Mouse (Mus musculus): ENCODE results near the gene Rad9b. TPM values are rescaled to one million over a fixed set of nuclear protein-coding genes. Genes with fewer than 3 reads are reported as not detected.
"Not testable (repeated sequence)": the region's sequence is repeated elsewhere in the genome, so short reads cannot be mapped to it uniquely, and the experiment has no call there.

Gene Rad9b
- polyA plus RNA-seq, 1 experiment from 2014 or later, result 12.2 TPM

DNA sequence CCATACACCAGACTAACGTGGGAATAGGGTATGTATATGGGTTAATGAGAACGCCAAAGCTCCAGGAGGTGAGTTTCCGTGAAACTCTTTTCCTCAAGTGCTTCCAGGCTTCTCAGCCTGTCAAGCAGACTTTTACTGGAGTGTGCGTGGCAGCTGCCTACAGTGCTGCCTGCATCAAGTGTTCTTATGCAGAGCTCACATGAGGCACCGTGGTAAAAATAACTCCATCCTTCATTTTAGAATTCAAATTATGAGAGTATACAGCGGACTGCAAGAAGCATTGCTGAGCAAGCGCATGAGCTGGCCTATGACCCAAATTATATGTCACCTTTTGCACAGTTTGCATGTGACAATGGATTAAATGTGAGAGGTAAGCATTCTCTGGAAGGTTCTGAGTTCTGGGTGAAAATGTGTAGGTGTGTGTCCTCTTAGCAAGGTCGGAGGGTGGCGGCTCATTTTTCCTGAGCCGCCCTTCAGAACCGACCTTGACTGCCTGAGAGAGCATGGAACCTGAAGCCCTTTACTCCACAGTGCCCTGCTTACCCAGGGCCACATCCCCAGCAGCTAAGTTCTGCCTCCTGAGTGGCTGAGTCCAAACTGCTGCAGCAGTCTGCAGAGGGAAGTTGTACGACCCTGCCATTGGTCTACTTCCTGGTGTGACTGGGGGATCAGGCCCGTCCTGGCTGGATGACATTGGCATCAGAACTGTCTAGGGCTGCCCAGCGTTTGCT lies 34.4 kb downstream of the Rad9b start:
- Histone ChIP-seq H3K4me3 (ENCODE audit: low read length) (no peak overlapping the region), H3K9me3 (ENCODE audit: control insufficient read depth, low read length) (no peaks in the 10 kb centered on the region), H3K9ac (ENCODE audit: low read depth, low read length) (no peak overlapping the region), H3K27ac (ENCODE audit: low read depth, low read length) (no peak overlapping the region), H3K36me3 (ENCODE audit: control insufficient read depth, insufficient read depth, low read length) (peaks cover 39% of the 10 kb centered on the region), H3K4me1 (ENCODE audit: control insufficient read depth, insufficient read depth, low read length) (peaks cover 6% of the 10 kb centered on the region), H3K4me2 (replicated peaks; ENCODE audit: low read depth, low read length) (no peak overlapping the region), H3K27me3 (ENCODE audit: control insufficient read depth, insufficient read depth, low read length) (no peaks in the 10 kb centered on the region)
- 82% methylated on average over 14 of the region's 14 CpGs for WGBS
- peak; percentile 13; the same call in 1 of the 2 replicates for ATAC-seq (ENCODE audit: low FRiP score, low TSS enrichment)

DNA sequence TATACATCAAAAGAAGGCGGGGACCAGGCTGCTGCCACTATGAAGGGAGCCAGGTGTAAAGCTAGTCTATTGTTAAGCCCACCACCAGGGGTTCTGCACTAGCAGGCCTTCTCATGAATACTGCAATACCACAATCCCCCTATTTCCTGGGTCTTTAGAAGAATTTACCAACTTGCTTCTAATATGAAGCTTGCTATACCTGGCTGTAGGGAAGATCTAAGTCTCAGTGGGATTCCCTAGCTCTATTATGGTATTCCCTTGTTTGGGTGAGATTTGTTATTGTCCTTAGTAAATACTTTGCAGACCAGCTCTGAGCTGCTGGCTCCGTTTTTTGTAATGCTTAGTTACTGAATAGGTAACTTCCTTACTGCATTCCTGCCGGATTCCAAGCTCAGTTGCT lies 35.1 kb downstream of the Rad9b start:
- not testable (repeated sequence) for H3K4me3 ChIP-seq (ENCODE audit: low read length); ATAC-seq (ENCODE audit: low FRiP score, low TSS enrichment); H3K27me3 ChIP-seq (ENCODE audit: control insufficient read depth, insufficient read depth, low read length); H3K9ac ChIP-seq (ENCODE audit: low read depth, low read length); H3K4me2 ChIP-seq (replicated peaks; ENCODE audit: low read depth, low read length); H3K27ac ChIP-seq (ENCODE audit: low read depth, low read length); H3K9me3 ChIP-seq (ENCODE audit: control insufficient read depth, low read length); H3K4me1 ChIP-seq (ENCODE audit: control insufficient read depth, insufficient read depth, low read length)
- 85% methylated on average over 3 of the region's 3 CpGs for WGBS
- H3K36me3 ChIP-seq (ENCODE audit: control insufficient read depth, insufficient read depth, low read length), result peaks cover 32% of the 10 kb centered on the region

DNA sequence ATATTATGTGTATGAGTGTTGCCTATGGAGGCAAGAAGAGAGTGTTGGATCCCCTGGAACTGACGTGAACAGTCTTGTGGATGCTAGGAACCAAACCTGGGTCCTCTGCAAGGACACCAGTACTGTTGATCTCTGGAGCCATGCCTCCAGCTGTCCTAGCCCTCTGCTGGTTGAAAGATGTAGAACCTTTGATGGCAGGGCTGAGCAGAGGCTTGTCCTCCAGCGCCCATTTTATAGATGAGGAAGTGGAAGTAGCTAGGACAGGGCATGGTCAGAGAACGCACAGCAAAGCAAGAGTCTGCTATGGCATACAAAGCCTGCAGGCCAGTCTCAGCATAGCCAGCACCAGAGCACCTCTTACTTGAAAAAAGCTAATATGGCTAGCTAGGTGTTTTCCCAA lies 35.9 kb downstream of the Rad9b start:
- 83% methylated on average over 3 of the region's 3 CpGs for WGBS
- Histone ChIP-seq H3K36me3 (ENCODE audit: control insufficient read depth, insufficient read depth, low read length) (peaks cover 35% of the 10 kb centered on the region), H3K27me3 (ENCODE audit: control insufficient read depth, insufficient read depth, low read length) (no peaks in the 10 kb centered on the region), H3K9me3 (ENCODE audit: control insufficient read depth, low read length) (no peaks in the 10 kb centered on the region), H3K27ac (ENCODE audit: low read depth, low read length) (no peak overlapping the region), H3K9ac (ENCODE audit: low read depth, low read length) (no peak overlapping the region), H3K4me1 (ENCODE audit: control insufficient read depth, insufficient read depth, low read length) (peaks cover 9% of the 10 kb centered on the region), H3K4me3 (ENCODE audit: low read length) (no peak overlapping the region), H3K4me2 (replicated peaks; ENCODE audit: low read depth, low read length) (no peak overlapping the region)
- no peak for ATAC-seq (ENCODE audit: low FRiP score, low TSS enrichment)

DNA sequence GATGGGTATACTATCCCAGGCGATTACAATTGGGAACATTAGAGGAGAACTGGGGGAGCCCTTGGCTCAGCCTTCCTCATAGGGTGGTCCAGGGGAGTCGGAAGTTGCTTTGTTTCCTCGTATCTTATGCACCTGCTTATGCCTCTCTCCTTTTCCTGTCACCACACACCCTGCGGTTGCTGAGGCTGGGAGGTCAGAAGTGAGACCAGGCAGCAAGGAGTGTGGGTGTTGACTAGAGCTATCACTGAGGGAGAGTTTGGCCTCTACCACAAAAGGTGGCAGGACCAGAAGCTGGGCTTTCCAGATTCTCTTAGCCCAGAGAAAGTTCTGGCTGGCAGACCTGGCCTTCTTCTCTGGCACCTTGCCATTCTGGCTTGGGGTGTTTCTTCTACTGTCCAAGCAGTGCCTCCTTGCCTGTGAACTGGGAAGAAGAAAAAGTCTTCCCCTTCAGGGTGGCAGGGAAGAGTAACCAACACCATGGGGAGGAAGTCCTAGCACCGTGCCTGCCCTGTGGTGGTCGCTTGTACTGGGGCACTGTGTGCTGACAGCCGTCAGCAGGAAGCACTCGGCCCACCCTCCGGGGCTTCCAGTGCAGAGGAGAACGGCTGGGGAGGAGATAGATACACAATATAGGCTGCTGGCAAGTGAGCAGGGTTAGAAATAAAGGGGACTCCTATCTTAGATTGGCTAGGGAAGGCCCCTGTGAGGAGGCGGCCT lies 36.5 kb downstream of the Rad9b start:
- 78% methylated on average over 11 of the region's 11 CpGs for WGBS
- Histone ChIP-seq H3K9ac (ENCODE audit: low read depth, low read length) (no peak overlapping the region), H3K27ac (ENCODE audit: low read depth, low read length) (no peak overlapping the region), H3K27me3 (ENCODE audit: control insufficient read depth, insufficient read depth, low read length) (no peaks in the 10 kb centered on the region), H3K36me3 (ENCODE audit: control insufficient read depth, insufficient read depth, low read length) (peaks cover 35% of the 10 kb centered on the region), H3K4me3 (ENCODE audit: low read length) (no peak overlapping the region), H3K4me1 (ENCODE audit: control insufficient read depth, insufficient read depth, low read length) (peaks cover 9% of the 10 kb centered on the region), H3K4me2 (replicated peaks; ENCODE audit: low read depth, low read length) (no peak overlapping the region), H3K9me3 (ENCODE audit: control insufficient read depth, low read length) (no peaks in the 10 kb centered on the region)
- no peak for ATAC-seq (ENCODE audit: low FRiP score, low TSS enrichment)

DNA sequence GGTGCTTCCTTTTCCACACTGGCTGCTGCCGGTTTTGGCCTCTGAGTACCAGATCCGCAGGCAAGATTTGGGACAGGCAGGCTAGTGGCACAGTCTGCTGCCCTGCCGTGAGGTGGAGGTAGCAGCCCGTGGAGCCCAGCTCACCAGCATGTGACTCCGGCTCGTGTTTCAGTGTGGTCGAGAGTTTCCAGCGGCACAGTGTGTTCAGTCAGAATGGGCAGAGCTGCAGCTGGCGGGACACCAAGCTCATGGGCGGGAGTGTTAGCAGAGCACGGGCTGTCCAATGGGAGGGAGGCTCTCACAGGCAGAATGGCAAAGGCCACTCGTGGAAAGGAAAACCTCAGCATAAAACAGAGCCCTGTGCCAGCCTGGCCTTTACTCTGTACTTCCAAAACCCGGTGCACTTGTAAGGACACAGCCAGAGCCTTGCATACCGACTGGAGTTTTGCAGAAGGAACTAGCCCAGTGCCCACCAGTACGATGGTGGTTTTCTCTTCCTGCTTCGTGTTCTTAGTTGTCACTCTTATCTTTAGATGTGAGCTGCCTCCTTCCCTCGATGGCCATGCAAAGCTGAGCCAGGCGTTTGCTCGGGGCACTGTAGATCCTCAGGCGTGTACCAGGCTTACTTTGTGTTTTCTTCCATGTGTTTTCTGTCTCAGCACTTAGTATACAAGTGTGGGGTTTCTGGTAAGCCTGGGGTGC lies 38.9 kb downstream of the Rad9b start:
- ATAC-seq (ENCODE audit: low FRiP score, low TSS enrichment), result peak; percentile 94
- no peak overlapping the region for H3K27ac ChIP-seq (ENCODE audit: low read depth, low read length)
- 42% methylated on average over 20 of the region's 20 CpGs for WGBS

DNA sequence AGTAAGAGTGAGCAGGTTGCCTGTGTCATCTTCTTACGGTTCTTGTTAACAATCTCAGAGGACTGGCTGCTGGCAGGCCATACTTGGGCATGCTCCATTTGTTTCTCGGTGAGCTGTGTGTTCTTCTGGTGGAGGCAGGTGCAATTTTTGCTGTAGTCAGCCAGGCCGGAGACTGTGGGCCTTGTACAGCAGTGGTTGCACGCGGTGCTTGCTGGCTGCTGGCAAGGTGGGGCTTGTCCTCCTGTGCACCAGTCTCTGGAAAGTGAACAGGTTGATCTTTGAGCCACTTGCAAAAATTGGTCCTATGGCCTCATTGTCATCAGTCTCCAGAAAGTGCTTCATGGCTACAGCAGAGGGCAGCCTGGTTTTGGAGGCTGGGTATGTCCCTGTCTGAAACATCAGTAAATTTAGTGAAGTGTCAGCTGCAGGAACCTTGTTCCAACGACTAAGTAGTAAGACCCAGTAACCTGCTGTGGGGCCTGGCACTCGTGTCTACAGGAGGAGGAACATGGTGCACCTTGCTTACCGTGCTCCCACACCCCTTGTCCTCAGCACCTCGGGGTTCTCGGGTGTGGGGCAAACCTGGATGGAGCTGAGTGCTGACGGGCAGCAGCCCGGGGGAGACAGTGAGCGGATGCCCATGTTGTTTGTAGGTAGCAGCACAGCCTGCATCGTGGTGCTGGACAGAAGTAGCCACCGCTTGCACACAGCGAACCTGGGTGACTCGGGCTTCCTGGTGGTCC lies 40.9 kb downstream of the Rad9b start:
- Histone ChIP-seq H3K27me3 (ENCODE audit: control insufficient read depth, insufficient read depth, low read length) (no peaks in the 10 kb centered on the region), H3K27ac (ENCODE audit: low read depth, low read length) (no peak overlapping the region), H3K4me3 (ENCODE audit: low read length) (no peak overlapping the region), H3K4me1 (ENCODE audit: control insufficient read depth, insufficient read depth, low read length) (peaks cover 9% of the 10 kb centered on the region), H3K36me3 (ENCODE audit: control insufficient read depth, insufficient read depth, low read length) (peaks cover 24% of the 10 kb centered on the region), H3K9me3 (ENCODE audit: control insufficient read depth, low read length) (no peaks in the 10 kb centered on the region), H3K9ac (ENCODE audit: low read depth, low read length) (no peak overlapping the region), H3K4me2 (replicated peaks; ENCODE audit: low read depth, low read length) (no peak overlapping the region)
- ATAC-seq (ENCODE audit: low FRiP score, low TSS enrichment), result no peak
- WGBS, result 86% methylated on average over 17 of the region's 17 CpGs

More for the DNA sequence above, 38.9 kb downstream of the Rad9b start:
- H3K36me3 ChIP-seq (ENCODE audit: control insufficient read depth, insufficient read depth, low read length), result peaks cover 24% of the 10 kb centered on the region
- no peaks in the 10 kb centered on the region for H3K9me3 ChIP-seq (ENCODE audit: control insufficient read depth, low read length)
- no peak overlapping the region for H3K4me2 ChIP-seq (replicated peaks; ENCODE audit: low read depth, low read length)
- no peak overlapping the region for H3K9ac ChIP-seq (ENCODE audit: low read depth, low read length)
- no peak overlapping the region for H3K4me3 ChIP-seq (ENCODE audit: low read length)
- H3K4me1 ChIP-seq (ENCODE audit: control insufficient read depth, insufficient read depth, low read length), result peaks cover 9% of the 10 kb centered on the region
- H3K27me3 ChIP-seq (ENCODE audit: control insufficient read depth, insufficient read depth, low read length), result no peaks in the 10 kb centered on the region

DNA sequence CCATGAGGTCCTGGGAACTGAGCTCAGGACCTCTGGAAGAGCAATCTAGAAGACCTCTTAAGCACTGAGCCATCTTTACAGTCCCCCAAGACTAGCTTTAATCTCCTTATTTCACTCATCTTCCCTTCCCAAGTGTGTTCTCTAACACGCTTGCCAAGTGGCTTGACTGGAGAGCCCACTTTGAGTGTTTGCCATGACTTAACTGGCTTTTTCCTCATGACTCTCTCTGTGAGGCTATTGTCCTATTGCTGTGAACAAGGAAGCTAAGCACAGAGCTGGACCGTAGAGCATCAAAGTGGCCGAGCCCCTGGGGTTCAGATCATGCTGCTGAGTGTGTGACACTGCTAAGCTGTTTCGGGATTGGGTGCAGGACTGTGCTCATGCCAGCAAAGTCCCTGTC lies 41.7 kb downstream of the Rad9b start:
- H3K4me2 ChIP-seq (replicated peaks; ENCODE audit: low read depth, low read length), result no peak overlapping the region
- H3K36me3 ChIP-seq (ENCODE audit: control insufficient read depth, insufficient read depth, low read length), result peaks cover 23% of the 10 kb centered on the region
- ATAC-seq (ENCODE audit: low FRiP score, low TSS enrichment), result no peak
- no peaks in the 10 kb centered on the region for H3K9me3 ChIP-seq (ENCODE audit: control insufficient read depth, low read length)
- no peak overlapping the region for H3K4me3 ChIP-seq (ENCODE audit: low read length)
- 90% methylated on average over 4 of the region's 4 CpGs for WGBS
- no peak overlapping the region for H3K9ac ChIP-seq (ENCODE audit: low read depth, low read length)
- H3K27ac ChIP-seq (ENCODE audit: low read depth, low read length), result no peak overlapping the region
- H3K4me1 ChIP-seq (ENCODE audit: control insufficient read depth, insufficient read depth, low read length), result peaks cover 9% of the 10 kb centered on the region
- H3K27me3 ChIP-seq (ENCODE audit: control insufficient read depth, insufficient read depth, low read length), result no peaks in the 10 kb centered on the region

DNA sequence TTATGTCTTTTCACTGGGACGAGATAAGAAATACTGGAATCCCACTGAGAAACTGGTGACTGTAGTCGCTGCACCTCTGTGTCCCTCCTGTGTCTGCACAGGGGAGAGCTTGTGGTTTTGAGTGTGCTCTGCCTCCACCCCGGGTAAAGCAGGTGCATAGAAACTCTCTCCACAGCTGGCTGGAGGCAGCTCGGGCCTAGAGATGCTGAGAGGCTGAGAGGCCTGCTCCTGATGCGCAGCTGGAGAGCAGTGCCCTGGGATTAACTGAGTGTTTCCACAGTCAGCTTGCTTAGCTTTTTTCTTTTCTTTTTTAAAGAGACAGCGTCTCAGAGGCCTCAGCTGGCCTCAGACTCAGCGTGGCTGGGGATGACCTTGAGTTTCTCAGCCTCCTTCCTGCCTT lies 42.3 kb downstream of the Rad9b start:
- H3K9ac ChIP-seq (ENCODE audit: low read depth, low read length), result no peak overlapping the region
- peaks cover 9% of the 10 kb centered on the region for H3K4me1 ChIP-seq (ENCODE audit: control insufficient read depth, insufficient read depth, low read length)
- no peaks in the 10 kb centered on the region for H3K27me3 ChIP-seq (ENCODE audit: control insufficient read depth, insufficient read depth, low read length)
- no peaks in the 10 kb centered on the region for H3K9me3 ChIP-seq (ENCODE audit: control insufficient read depth, low read length)
- H3K27ac ChIP-seq (ENCODE audit: low read depth, low read length), result no peak overlapping the region
- no peak overlapping the region for H3K4me2 ChIP-seq (replicated peaks; ENCODE audit: low read depth, low read length)
- no peak overlapping the region for H3K4me3 ChIP-seq (ENCODE audit: low read length)
- peaks cover 19% of the 10 kb centered on the region for H3K36me3 ChIP-seq (ENCODE audit: control insufficient read depth, insufficient read depth, low read length)
- ATAC-seq (ENCODE audit: low FRiP score, low TSS enrichment), result no peak
- 78% methylated on average over 7 of the region's 7 CpGs for WGBS
